Mouse (Mus musculus) liver, embryonic 14.5 days (tissue): ENCODE results near the gene Nipal3.

Source experiments
- CTCF ChIP-seq: IDR thresholded peaks from 2 replicates; pipeline ENCODE4 v1.5.1; 2016; ENCODE audit warnings: antibody characterized with exemption, low read depth, control low read depth
- EP300 ChIP-seq: IDR thresholded peaks from 2 replicates; pipeline ENCODE4 v1.6.1; 2016; ENCODE audit warnings: antibody characterized with exemption, low read depth

DNA sequence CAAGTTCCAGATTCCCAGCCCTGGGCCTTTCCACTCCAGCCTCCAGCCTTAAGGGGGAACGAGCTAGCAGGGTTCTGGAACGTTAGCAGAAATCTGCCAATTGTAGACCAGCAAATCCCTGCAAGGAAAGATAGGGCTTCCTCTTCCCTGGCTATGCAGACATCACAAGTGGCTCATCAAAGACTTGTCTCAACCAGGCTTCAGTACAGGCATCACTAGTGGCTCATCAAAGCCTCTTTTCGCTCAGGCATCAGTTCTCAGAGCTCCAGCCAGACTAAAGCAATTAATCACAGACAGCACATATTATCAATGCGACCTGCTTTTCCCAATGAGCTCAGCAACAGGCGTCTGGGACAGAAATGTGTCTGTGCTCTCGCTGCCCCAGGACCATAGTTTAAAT lies 38.2 kb upstream of the Nipal3 start:
- TF ChIP-seq CTCF: no peak
- no peak for TF ChIP-seq EP300
